Mouse (Mus musculus) adrenal gland, adult 18-20 months (tissue): Measurements from ENCODE around the gene Ccdc189. TPM values are rescaled to one million over a fixed set of nuclear protein-coding genes. Genes with fewer than 3 reads are reported as not detected.

Experiments
- total RNA-seq, 2 experiments: library from RNA; stranded (reverse); gene quantifications; 1 replicate in 1 of 2; 2 replicates in 1 of 2; pipeline ENCODE4 v1.2.3; 2021

Ccdc189 gene
- total RNA-seq, 2 experiments from 2014 or later = 8.4 to 8.5 TPM

Other genes with a start within 250 kb of the Ccdc189 start
- gene Zfp768, start 243.0 kb downstream of the Ccdc189 start, total RNA-seq = 10 to 100 TPM; 26.8 to 34.5 TPM
- gene Zfp747, start 212.5 kb downstream of the Ccdc189 start, total RNA-seq = 10 to 100 TPM; 10.4 to 13.0 TPM
- 1 to 10 TPM; 4.1 to 5.0 TPM for gene 9130019O22Rik, start 201.4 kb downstream of the Ccdc189 start, total RNA-seq
- gene E430018J23Rik, start 195.0 kb downstream of the Ccdc189 start, total RNA-seq = 1 to 10 TPM; 8.2 to 8.4 TPM
- 1 to 10 TPM; 6.6 to 6.9 TPM for gene Zfp764, start 181.8 kb downstream of the Ccdc189 start, total RNA-seq
- 10 to 100 TPM in 1 of 2 experiments, 1 to 10 TPM in 1; 9.9 to 11.4 TPM for gene Zfp688, start 166.5 kb downstream of the Ccdc189 start, total RNA-seq
- gene Zfp689, start 139.4 kb downstream of the Ccdc189 start, total RNA-seq = 1 to 10 TPM; 3.9 to 4.1 TPM
- 10 to 100 TPM; 42.7 to 56.1 TPM for gene Prr14, start 129.0 kb downstream of the Ccdc189 start, total RNA-seq
- 10 to 100 TPM; 67.2 to 81.1 TPM for gene Fbrs, start 109.4 kb downstream of the Ccdc189 start, total RNA-seq
- gene Srcap, start 76.6 kb downstream of the Ccdc189 start, total RNA-seq = 10 to 100 TPM; 71.7 to 78.8 TPM
- gene Gm42715, start 69.0 kb downstream of the Ccdc189 start, total RNA-seq = 10 to 100 TPM; 18.3 to 21.1 TPM
- gene Tmem265, start 27.2 kb downstream of the Ccdc189 start, total RNA-seq = not detected
- 10 to 100 TPM; 37.1 to 38.0 TPM for gene Phkg2, start 15.3 kb downstream of the Ccdc189 start, total RNA-seq
- gene Rnf40, start 172 bp upstream of the Ccdc189 start, total RNA-seq = 10 to 100 TPM; 54.1 to 64.1 TPM
- gene Zfp629, start 27.2 kb upstream of the Ccdc189 start, total RNA-seq = 10 to 100 TPM; 16.4 to 16.5 TPM
- gene Bcl7c, start 120.3 kb upstream of the Ccdc189 start, total RNA-seq = 10 to 100 TPM; 53.4 to 88.2 TPM
- gene Ctf1, start 124.1 kb upstream of the Ccdc189 start, total RNA-seq = 1 to 10 TPM; 3.3 to 4.8 TPM
- not detected for gene Ctf2, start 143.6 kb upstream of the Ccdc189 start, total RNA-seq
- gene Fbxl19, start 155.9 kb upstream of the Ccdc189 start, total RNA-seq = 10 to 100 TPM; 10.7 to 14.4 TPM
- gene Orai3, start 181.2 kb upstream of the Ccdc189 start, total RNA-seq = 10 to 100 TPM; 28.5 to 30.7 TPM
- gene Setd1a, start 188.1 kb upstream of the Ccdc189 start, total RNA-seq = 10 to 100 TPM; 30.3 to 40.4 TPM
- gene Gm49388, start 197.0 kb upstream of the Ccdc189 start, total RNA-seq = 1 to 10 TPM; 2.4 to 3.0 TPM
- gene Hsd3b7, start 212.0 kb upstream of the Ccdc189 start, total RNA-seq = 10 to 100 TPM; 31.5 to 40.4 TPM
- 100 to 1,000 TPM in 1 of 2 experiments, 10 to 100 TPM in 1; 99.2 to 104 TPM for gene Stx4a, start 235.7 kb upstream of the Ccdc189 start, total RNA-seq
- 1 to 10 TPM; 4.2 to 5.6 TPM for gene Stx1b, start 236.0 kb upstream of the Ccdc189 start, total RNA-seq